Mouse (Mus musculus): Measurements from ENCODE around the gene Mosmo.

DNA sequence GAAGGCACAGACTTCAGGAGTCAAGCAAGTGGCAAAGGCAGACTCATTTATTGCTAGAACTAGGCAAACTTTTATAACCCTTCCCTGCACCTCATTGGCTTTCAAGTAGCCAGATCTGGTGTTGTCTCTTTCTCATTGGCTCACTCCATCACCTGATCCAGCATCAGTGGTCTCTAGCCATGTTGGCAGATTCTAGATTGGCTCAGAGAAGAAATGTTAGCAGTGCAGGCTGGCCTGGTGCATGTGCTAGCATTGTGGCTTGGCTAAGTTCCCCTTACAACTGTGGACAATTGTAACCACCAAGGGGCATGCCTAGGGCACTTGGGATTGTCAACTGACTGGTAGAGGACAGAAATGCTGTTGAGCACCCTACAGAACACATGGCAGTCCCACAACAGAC is 73.9 kb downstream of the Mosmo start:
- TF ChIP-seq POLR2A (IDR thresholded peaks at IDR 0.05; ENCODE audit: low read depth, low read length) (no peak), CTCF (IDR thresholded peaks at IDR 0.05; ENCODE audit: extremely low read depth, insufficient read depth, insufficient read length, insufficient replicate concordance) (no peak)
